23 mouse cellular contexts compared by ENCODE assay signal in the genomic region with DNA sequence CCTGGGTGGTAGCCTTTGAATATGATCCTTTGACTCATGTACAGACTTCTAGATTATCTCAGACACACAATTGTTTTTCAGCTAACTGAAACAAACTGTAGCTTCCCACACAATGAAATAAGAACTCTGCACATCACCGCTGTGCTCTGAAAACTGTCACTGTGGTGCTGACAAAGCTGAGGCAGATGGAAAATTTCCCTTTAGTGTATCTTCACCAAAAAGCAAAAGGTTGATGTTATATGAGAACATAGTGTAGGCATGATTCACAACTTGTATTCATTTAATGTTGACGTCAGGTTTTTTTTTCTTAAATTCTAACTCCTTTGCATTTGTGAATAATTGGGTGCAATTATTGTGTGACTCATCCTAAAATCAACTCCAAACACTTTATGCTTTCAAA.
DNase-seq lines count a peak whose midpoint lies in the region; TF ChIP-seq lines count a peak whose summit lies in the region.
"Had no signal": no experiment of that assay in that cellular context is flagged by ENCODE, and none has a peak within 500 bp of the region (broad histone marks: within the 10 kb centered on the region; RNA-seq: fewer than 3 reads in every experiment).

No protein-coding gene starts in this region.

- TF ChIP-seq POLR2A in cortical plate, adult 2 months (IDR thresholded peaks at IDR 0.05; ENCODE audit: extremely low read depth, insufficient read depth, low read length), result no peak
- no peak for TF ChIP-seq POLR2A in olfactory bulb, adult 2 months (IDR thresholded peaks at IDR 0.05; ENCODE audit: insufficient read depth, low read depth, low read length)

- H3K79me3 ChIP-seq in C2C12 (ENCODE audit: low read depth), result no peaks in the 10 kb centered on the region

- no peaks in the 10 kb centered on the region for H3K36me3 ChIP-seq in C2C12 (ENCODE audit: control insufficient read depth, insufficient read depth)
- H3K36me3 ChIP-seq: embryonic facial prominence, embryonic 12.5 days; embryonic facial prominence, embryonic 15.5 days; forebrain, embryonic 12.5 days; forebrain, embryonic 15.5 days; hindbrain, embryonic 12.5 days; hindbrain, embryonic 15.5 days had no signal

- peaks cover 3% of the 10 kb centered on the region; the same call in 1 of the 2 replicates for H3K4me1 ChIP-seq in cortical plate, adult 2 months (ENCODE audit: control insufficient read depth, insufficient read depth, low read length)
- no peaks in the 10 kb centered on the region for H3K4me1 ChIP-seq in olfactory bulb, adult 2 months (ENCODE audit: control insufficient read depth, insufficient read depth, low read length)
- H3K4me1 ChIP-seq: embryonic facial prominence, embryonic 12.5 days; embryonic facial prominence, embryonic 15.5 days; forebrain, embryonic 12.5 days; forebrain, embryonic 15.5 days; hindbrain, embryonic 12.5 days; hindbrain, embryonic 15.5 days had no signal

- WGBS in olfactory bulb, adult 2 months, result 34% methylated on average over 2 of the region's 2 CpGs

- H3K79me2 ChIP-seq in C2C12 (ENCODE audit: control insufficient read depth, insufficient read depth), result no peaks in the 10 kb centered on the region

- no peak overlapping the region for H3ac ChIP-seq in C2C12 (ENCODE audit: control insufficient read depth, insufficient read length, low read depth)

- no peak for TF ChIP-seq CTCF in layer of hippocampus, adult 2 months (conservative IDR thresholded peaks at IDR 0.05)
- no peak for TF ChIP-seq CTCF in C2C12 (IDR thresholded peaks at IDR 0.05; ENCODE audit: control insufficient read depth, insufficient read depth, insufficient read length)
- TF ChIP-seq CTCF in cortical plate, adult 2 months (IDR thresholded peaks at IDR 0.05; ENCODE audit: extremely low read depth, insufficient read depth, low read length), result no peak
- no peak for TF ChIP-seq CTCF in olfactory bulb, adult 2 months (IDR thresholded peaks at IDR 0.05; ENCODE audit: insufficient read depth, low read depth, low read length)

- H3K4me3 ChIP-seq in layer of hippocampus, adult 2 months, result no peak overlapping the region
- H3K4me3 ChIP-seq in C2C12 (ENCODE audit: insufficient read depth, poor library complexity, severe bottlenecking), result no peak overlapping the region
- no peak overlapping the region for H3K4me3 ChIP-seq in cortical plate, adult 2 months (ENCODE audit: insufficient read depth, low read length)
- no peak overlapping the region for H3K4me3 ChIP-seq in olfactory bulb, adult 2 months (ENCODE audit: insufficient read depth, low read depth, low read length)
- H3K4me3 ChIP-seq: embryonic facial prominence, embryonic 12.5 days; embryonic facial prominence, embryonic 15.5 days; erythroblast, embryonic 14.5 days; forebrain, embryonic 12.5 days; forebrain, embryonic 15.5 days; gastrocnemius, adult 2 months; hindbrain, embryonic 12.5 days; hindbrain, embryonic 15.5 days had no signal

- H3K27ac ChIP-seq in layer of hippocampus, adult 2 months, result peak overlapping the region; percentile 58
- peak overlapping the region; percentile 81; the same call in 1 of the 2 replicates for H3K27ac ChIP-seq in cortical plate, adult 2 months (ENCODE audit: insufficient read depth, low read length)
- H3K27ac ChIP-seq in olfactory bulb, adult 2 months (ENCODE audit: insufficient read depth, low read depth, low read length), result peak overlapping the region; percentile 57; the same call in 1 of the 2 replicates
- H3K27ac ChIP-seq: embryonic facial prominence, embryonic 12.5 days; embryonic facial prominence, embryonic 15.5 days; forebrain, embryonic 12.5 days; forebrain, embryonic 15.5 days; gastrocnemius, adult 2 months; hindbrain, embryonic 12.5 days; hindbrain, embryonic 15.5 days had no signal

- no peaks in the 10 kb centered on the region for H3K27me3 ChIP-seq in C2C12 (ENCODE audit: control insufficient read depth, insufficient read depth, insufficient read length)
- H3K27me3 ChIP-seq: embryonic facial prominence, embryonic 12.5 days; embryonic facial prominence, embryonic 15.5 days; forebrain, embryonic 12.5 days; forebrain, embryonic 15.5 days; hindbrain, embryonic 12.5 days; hindbrain, embryonic 15.5 days had no signal

- no peak for DNase-seq in layer of hippocampus, adult 2 months (ENCODE audit: low spot score in 2 of 2)
- DNase-seq in layer of hippocampus, postnatal 14 days (ENCODE audit: low spot score in 2 of 2), result no peak
- no peak for DNase-seq in thymus, postnatal 10 days (ENCODE audit: low spot score in 2 of 2)
- DNase-seq in spleen, adult 18-20 months, result no peak
- DNase-seq: adrenal gland, adult 2 months; adrenal gland, postnatal 14 days; B cell, adult 2 months; cerebellum, adult 18-20 months; cerebellum, adult 9-10 months; cerebellum, postnatal 14 days; gastrocnemius, adult 2 months; gastrocnemius, postnatal 14 days; heart, adult 11 months had no signal

TF ChIP-seq in C2C12, 6 proteins besides CTCF, POLR2A, EP300 and RAD21:
- no peak for TF ChIP-seq MYOG (IDR thresholded peaks at IDR 0.05; ENCODE audit: control insufficient read depth, extremely low read depth, insufficient read length)
- peak; percentile 57 for TF ChIP-seq MYOD1 (IDR thresholded peaks at IDR 0.05; ENCODE audit: control insufficient read depth, insufficient read length, low read depth)
- TF ChIP-seq USF1 (IDR thresholded peaks at IDR 0.05; ENCODE audit: low read depth), result no peak
